Mouse (Mus musculus) left cerebral cortex, postnatal 10 days (tissue): ENCODE data around the gene Rbm28. TPM values are rescaled to one million over a fixed set of nuclear protein-coding genes. Genes with fewer than 3 reads are reported as not detected.

Experiments used
- DNase-seq, 2 experiments: peaks; one replicate each; pipeline ENCODE4 v3.0.0; 2021 to 2022; ENCODE audit warnings: low spot score in 2 of 2, mixed read lengths in 1 of 2; ENCODE audit errors: extremely low spot score in 1 of 2
- intact Hi-C: fragments of 180-260 bp; cut with DNase I; formaldehyde crosslinking; loops from one replicate; pipeline ENCODE4 v1.15.1; 2025
- microRNA-seq: library from miRNA; unstranded; fragments of <30 nt; microRNA quantifications from one replicate; pipeline ENCODE4 v1.2.0, GENCODE M21; 2022
- total RNA-seq, 2 experiments: library from RNA; stranded (reverse); gene quantifications; 2 replicates each; pipeline ENCODE4 v1.2.3; 2021

Rbm28 gene
- total RNA-seq, 2 experiments from 2014 or later = 29.4 to 32.8 TPM

DNA sequence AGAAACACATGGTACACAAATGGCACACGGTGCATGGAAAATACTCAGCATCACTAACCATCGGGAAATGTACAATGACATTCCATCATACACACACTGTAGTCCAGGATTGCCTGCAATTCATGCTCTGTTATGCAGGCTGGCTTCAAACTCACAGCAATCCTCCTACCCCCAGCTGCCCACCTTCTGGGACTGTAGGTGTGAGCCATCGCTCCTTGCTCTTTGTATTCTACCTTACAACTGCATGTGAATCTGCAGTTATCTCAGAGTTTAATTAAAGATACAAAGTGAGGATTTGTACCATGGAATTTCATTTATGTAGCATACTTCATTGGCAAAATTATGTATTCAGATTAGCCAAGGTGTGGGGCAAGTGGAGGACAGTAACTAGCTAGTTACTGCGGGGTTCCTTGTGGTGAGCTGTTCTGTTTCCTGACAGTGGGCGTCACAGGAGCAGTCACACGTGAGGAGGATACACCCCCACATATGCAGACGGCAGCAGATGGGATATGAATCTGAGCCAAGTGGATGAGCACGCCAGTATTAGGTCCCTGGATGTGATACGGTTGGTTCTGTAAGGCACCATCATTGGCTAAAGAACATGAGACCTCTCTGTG is 63.5 kb downstream of the Rbm28 start:
- intact Hi-C loops = no loop called here
- DNase-seq = no peak

DNA sequence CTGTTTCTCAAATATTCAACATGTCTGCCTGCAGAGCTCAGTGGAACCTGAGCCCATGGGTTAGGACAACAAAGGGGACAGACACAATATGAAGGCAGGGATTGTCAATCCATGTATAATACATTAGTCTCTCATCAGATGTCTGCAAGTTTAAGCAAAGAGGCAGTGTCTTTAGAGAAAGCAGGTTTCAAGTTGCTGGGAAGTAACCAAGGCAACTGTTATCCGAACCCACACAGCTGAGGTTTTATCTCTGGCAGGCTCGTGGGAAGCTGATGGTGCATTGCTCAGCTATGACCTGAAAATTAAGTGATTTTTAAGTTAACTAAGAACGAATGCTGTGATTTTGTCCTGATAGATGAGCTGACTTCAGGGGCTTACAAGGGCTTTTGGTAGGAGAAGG is 64.4 kb downstream of the Rbm28 start:
- DNase-seq = peak in 1 of 2 experiments; percentile 31
- intact Hi-C loops = no loop called here

DNA sequence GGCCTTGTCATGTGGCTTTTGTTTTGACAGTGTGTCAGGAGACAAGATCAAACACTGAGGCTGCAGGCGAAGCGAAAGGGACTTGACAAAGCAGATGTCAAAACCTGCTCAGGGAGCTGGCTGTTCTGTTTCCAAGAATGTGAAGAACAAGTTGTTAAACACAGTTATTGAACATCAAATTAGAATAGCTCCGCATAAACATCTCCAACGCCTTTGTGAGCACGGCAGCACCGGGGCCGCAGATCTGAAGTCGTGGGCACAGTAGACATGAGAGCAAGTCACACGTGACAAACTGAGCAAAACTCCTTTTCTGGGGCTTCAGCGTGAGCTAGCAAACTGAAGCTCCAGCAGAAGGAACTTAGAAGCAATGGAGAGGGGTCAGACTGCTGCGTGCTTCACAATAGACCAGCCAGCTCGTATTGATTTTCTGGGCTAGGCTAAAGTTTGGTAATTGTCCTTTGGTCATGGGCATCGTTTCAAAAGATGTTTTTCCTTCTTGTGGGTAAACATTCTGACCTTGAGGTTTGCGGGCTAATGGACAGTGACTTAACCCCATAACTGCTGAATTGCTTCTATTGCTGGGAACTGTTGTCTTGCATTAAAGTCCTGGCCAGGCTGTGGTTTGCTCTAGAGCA is 65.2 kb downstream of the Rbm28 start:
- intact Hi-C loops = no loop called here
- no peak for DNase-seq

DNA sequence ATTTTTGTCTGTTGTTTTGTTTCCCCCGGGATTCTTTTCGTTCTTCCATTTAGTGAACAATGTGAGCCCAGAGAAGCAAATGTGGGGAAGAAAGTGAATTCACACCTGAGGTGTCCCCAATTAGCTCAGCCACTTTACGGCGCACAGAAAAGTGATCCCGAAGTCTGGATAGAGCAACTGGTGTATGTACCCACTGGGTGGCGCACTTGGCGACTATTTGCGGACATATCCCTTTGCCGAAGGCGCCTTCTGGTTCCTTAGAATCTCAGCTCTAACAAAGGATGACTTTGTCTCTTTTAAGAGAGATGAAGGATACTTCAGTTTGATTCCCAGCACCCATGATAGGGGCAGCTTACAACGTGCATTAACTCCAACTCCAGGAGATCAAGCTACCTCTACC is 71.9 kb downstream of the Rbm28 start:
- intact Hi-C loops = no loop called here
- no peak for DNase-seq

DNA sequence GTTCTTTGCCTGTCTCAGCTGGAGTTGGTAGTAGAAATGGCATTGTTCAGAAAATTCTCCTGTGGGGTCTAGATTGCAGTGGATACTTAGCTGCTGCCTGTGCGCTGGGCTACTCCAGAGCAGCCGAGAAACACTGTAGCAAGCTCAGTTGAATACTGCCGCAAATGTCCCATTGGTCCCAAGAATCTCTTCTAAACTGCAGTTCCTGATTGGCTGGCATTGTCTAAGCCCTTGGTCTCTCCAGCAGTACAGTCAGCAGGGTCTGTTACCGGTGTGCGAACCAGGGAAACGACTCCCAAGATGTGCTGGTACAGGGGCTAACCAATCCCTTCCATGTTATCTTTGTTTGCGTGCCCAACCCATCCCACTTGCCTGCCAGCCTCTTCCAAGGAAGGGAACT is 72.6 kb downstream of the Rbm28 start:
- intact Hi-C loops = no loop called here
- DNase-seq = no peak

DNA sequence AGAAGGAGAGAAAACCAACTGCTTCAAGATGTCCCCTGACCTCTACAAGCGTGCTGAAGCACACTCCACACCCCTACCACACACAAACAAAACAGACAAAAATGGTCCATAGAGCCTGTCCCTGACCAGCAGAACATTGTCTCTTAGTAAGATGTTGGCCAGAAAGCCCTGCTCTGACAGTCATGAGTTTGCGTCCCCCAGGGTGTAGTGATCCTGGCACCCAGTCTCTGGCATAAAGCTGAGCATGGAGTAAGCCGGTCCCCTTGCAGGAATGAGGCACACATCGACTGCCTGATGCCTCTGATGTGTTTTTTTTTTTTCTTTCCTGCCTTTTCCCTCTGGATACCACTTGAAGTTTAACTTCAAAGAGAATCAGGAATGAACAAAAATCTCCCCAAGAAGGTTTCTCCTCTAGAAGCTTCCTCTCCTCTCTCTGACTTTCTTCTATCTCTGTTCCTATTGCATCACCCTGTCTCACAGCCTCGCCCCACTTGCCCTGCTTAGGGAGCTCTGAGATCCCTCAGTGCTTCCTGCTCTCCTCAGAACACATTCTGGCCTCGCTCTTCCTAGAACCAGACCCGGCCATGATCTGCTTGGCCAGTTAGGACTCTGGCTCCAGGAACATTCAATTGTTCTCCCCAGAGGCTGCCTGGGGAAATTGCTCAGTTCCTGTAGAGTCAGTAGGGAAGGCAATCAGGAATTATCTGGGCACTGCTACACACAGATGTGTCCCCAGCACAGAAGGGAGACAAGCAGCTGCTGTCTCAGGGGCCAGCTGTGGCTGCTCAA is 76.7 kb downstream of the Rbm28 start:
- intact Hi-C loops = no loop called here
- no peak for DNase-seq

DNA sequence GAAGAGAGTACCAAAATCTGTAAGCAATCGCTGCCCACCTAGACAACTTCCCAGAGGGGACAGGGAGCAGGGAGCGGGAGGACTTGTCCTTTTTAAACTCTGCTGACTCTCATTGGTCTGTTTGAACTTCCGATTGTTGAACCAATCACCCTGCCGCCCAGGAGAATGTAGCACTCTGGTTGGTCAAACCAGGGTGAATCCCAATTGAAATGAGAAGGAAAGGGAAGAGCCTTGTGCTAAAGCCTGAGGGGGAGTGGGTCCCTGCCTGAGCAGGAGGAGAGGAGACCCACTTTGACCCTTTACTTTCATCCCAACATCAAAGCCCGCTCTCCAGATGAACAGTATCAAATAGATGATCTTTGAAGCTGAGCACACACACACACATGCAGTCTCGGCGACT is 80.4 kb downstream of the Rbm28 start:
- no peak for DNase-seq
- intact Hi-C loops = no loop called here

DNA sequence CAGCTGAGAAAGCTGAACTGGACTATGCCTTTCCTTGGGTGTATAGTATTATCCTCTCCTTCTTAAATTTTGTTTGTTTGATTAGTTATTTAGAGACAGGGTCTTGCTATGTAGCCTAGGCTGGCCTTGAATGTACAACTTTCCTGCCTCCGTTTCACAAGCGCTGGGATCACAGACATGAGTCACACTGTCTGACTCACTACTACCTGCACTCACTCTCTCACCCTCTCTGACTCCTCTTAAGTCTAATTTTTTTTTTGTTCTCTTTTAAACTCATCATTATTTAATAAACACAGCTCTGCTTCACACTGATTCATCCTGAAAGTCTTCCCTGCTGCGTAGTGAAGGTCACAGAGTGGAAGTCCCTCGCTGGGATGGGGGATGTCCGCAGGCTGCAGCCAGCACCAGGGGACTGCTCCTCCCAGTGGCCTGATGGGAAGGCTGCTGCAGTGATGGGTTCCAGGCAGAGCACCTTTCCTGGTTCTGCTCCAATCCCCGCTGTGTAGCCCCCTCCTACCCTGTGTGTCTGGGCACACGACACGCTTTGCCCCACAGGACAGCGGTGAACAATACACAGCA is 81.9 kb downstream of the Rbm28 start:
- intact Hi-C loops = no loop called here
- DNase-seq = no peak

DNA sequence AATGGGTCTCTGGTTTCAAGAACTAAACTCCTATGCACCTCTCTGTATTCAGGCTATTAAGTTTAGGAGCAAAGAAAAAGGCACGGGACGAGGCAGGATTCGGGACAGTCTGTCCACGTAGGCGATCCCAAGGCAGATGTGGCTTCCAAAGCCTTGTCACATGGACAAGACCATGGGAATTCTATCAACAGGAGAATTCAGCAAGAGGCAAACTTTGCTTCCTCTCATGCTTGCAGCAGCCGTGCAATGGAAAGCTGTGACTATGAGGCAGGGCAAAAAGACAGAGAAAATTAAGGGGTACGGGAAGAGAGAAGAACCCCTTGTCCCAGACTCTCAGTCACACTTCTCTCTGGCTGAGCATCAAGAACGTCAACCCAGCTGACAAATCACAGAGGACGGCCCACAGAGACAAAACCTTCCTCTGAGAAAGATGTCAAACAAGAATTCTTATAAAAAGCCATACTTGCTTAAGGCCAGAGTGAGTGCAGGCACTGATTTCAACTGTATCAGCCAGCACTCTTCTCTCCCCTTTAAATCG is 82.9 kb downstream of the Rbm28 start:
- DNase-seq = no peak
- intact Hi-C loops = no loop called here

DNA sequence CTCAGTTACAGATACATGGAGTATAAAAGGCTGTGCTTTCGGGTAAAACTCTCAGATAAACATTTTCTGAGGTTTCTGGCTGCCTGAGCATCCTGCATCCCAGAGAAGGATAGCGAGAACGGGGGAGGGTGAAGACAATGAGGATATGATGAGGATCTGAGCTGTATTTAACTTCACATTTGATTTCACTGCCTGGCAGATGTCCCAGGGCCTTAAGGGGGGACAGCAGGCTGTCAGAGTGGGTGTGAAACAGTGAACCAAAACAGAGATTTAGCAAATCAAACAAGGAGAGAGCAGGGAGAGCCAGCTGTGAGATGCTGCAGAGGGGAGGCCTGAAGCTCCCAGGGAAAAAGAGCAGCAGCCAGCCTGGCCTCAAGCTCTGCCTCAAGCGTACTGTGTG is 85.5 kb downstream of the Rbm28 start:
- intact Hi-C loops = no loop called here
- DNase-seq = peak; percentile 46 to 62

DNA sequence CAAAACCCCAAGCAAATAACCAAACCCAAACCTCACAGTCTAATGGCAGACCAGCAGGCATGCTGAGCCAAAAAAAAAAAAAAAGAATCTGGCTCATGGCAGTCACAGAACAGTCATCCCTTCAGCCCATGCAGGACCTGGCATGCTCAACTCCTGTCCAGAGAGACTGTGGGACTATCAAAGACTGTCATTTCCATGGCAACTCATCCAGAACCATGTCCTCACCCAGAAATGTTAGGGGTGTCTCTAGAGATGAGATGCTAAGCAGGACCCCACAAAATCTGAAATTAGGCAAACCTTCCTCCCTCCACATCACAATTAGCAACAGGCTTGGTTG is 90.7 kb downstream of the Rbm28 start:
- no peak for DNase-seq

More for the DNA sequence above, 90.7 kb downstream of the Rbm28 start:
- intact Hi-C loops = no loop called here

Small RNA genes lying within 50 kb of the gene (microRNA-seq; reads per million reads assigned to microRNA genes)
- not detected for gene Gm24303

Other genes starting within 250 kb of the Rbm28 start
- gene Lep, start 104.8 kb downstream of the Rbm28 start, total RNA-seq = not detected
- 1 to 10 TPM; 9.0 to 9.4 TPM for gene Prrt4, start 14.6 kb upstream of the Rbm28 start, total RNA-seq
- 100 to 1,000 TPM; 111 to 112 TPM for gene Impdh1, start 51.4 kb upstream of the Rbm28 start, total RNA-seq
- gene Hilpda, start 107.5 kb upstream of the Rbm28 start, total RNA-seq = 1 to 10 TPM; 6.1 to 6.2 TPM
- under 1 TPM in 1 of 2 experiments, not detected in 1; 0.43 TPM for gene Fam71f2, start 114.6 kb upstream of the Rbm28 start, total RNA-seq
- gene Fam71f1, start 154.1 kb upstream of the Rbm28 start, total RNA-seq = not detected
- gene Calu, start 183.1 kb upstream of the Rbm28 start, total RNA-seq = 100 to 1,000 TPM; 100 to 101 TPM
- under 1 TPM; 0.39 to 0.99 TPM for gene Opn1sw, start 223.5 kb upstream of the Rbm28 start, total RNA-seq
- 100 to 1,000 TPM in 1 of 2 experiments, 10 to 100 TPM in 1; 95.7 to 101 TPM for gene Ccdc136, start 231.3 kb upstream of the Rbm28 start, total RNA-seq